Mouse (Mus musculus) bone marrow macrophage, adult 2 months (primary cell): ENCODE measurements at regions not wholly inside any gene's neighbourhood (a gene's known extent, or its start where the extent isn't known, plus 50 kb on each side); places are given as distances from the start of the nearest gene placed in this dataset.
A peak's percentile ranks its signal among the peaks of the same experiment; 100 is the strongest.

ENCODE experiments used
- H3K27ac ChIP-seq: 2 replicates; pipeline ENCODE4 v1.5.1; 2012; ENCODE audit warnings: low read depth, low read length; ENCODE audit not compliant: insufficient read depth
- H3K4me1 ChIP-seq: 2 replicates; pipeline ENCODE4 v1.6.1; 2012; ENCODE audit warnings: low read length; ENCODE audit not compliant: control insufficient read depth, insufficient read depth
- H3K4me3 ChIP-seq: 2 replicates; pipeline ENCODE4 v1.5.1; 2012; ENCODE audit warnings: mild to moderate bottlenecking, low read length, moderate library complexity; ENCODE audit not compliant: insufficient read depth
- CTCF ChIP-seq: IDR thresholded peaks from 2 replicates; pipeline ENCODE4 v1.5.1; 2012; ENCODE audit warnings: low read depth, mild to moderate bottlenecking, low read length, moderate library complexity
- POLR2A ChIP-seq: IDR thresholded peaks from 2 replicates; pipeline ENCODE4 v1.6.1; 2012; ENCODE audit warnings: mild to moderate bottlenecking, low read depth, low read length, borderline replicate concordance

GRCm38 (mm10) chr1:73836680-73837079 lies 287.6 kb downstream of the Tns1 start:
- no peaks in the 10 kb centered on the region for H3K4me1 ChIP-seq
- H3K4me3 ChIP-seq = no peak overlapping the region
- no peak overlapping the region for H3K27ac ChIP-seq
- TF ChIP-seq POLR2A (no peak), CTCF (no peak)

GRCm38 (mm10) chr1:73834566-73834965 lies 289.7 kb downstream of the Tns1 start:
- TF ChIP-seq POLR2A (no peak), CTCF (no peak)
- no peaks in the 10 kb centered on the region for H3K4me1 ChIP-seq

GRCm38 (mm10) chr1:73830486-73831132 lies 293.6 kb downstream of the Tns1 start:
- H3K4me1 ChIP-seq = no peaks in the 10 kb centered on the region
- TF ChIP-seq POLR2A = no peak
- TF ChIP-seq CTCF = no peak
- H3K4me3 ChIP-seq = no peak overlapping the region
- H3K27ac ChIP-seq = no peak overlapping the region

More at GRCm38 (mm10) chr1:73834566-73834965, 289.7 kb downstream of the Tns1 start:
- H3K27ac ChIP-seq = no peak overlapping the region
- no peak overlapping the region for H3K4me3 ChIP-seq

GRCm38 (mm10) chr1:73828996-73829395 lies 295.3 kb downstream of the Tns1 start:
- TF ChIP-seq POLR2A (no peak), CTCF (no peak)
- H3K4me3 ChIP-seq = no peak overlapping the region
- no peak overlapping the region for H3K27ac ChIP-seq
- no peaks in the 10 kb centered on the region for H3K4me1 ChIP-seq

- Histone ChIP-seq H3K4me3 (no peak overlapping the region), H3K4me1 (no peaks in the 10 kb centered on the region), H3K27ac (no peak overlapping the region)
- peak; percentile 95 for TF ChIP-seq CTCF
- TF ChIP-seq POLR2A = no peak
These were observed 297.9 kb downstream of the Tns1 start for GRCm38 (mm10) chr1:73826243-73826930.

- TF ChIP-seq CTCF = no peak
- no peak for TF ChIP-seq POLR2A
- Histone ChIP-seq H3K4me3 (no peak overlapping the region), H3K27ac (no peak overlapping the region), H3K4me1 (no peaks in the 10 kb centered on the region)
These were observed 299.7 kb downstream of the Tns1 start for GRCm38 (mm10) chr1:73824406-73825184.

- TF ChIP-seq POLR2A (no peak), CTCF (no peak)
- Histone ChIP-seq H3K27ac (no peak overlapping the region), H3K4me3 (no peak overlapping the region), H3K4me1 (no peaks in the 10 kb centered on the region)
These were observed 300.5 kb downstream of the Tns1 start for GRCm38 (mm10) chr1:73823726-73824125.

- Histone ChIP-seq H3K4me1 (no peaks in the 10 kb centered on the region), H3K27ac (no peak overlapping the region), H3K4me3 (no peak overlapping the region)
- TF ChIP-seq CTCF (no peak), POLR2A (no peak)
These were observed 301.6 kb downstream of the Tns1 start for GRCm38 (mm10) chr1:73822616-73823015.

GRCm38 (mm10) chr1:73820701-73821100 lies 303.5 kb downstream of the Tns1 start:
- no peaks in the 10 kb centered on the region for H3K4me1 ChIP-seq
- TF ChIP-seq CTCF (no peak), POLR2A (no peak)
- H3K27ac ChIP-seq = no peak overlapping the region
- H3K4me3 ChIP-seq = no peak overlapping the region

GRCm38 (mm10) chr1:73807206-73807605 lies 317.0 kb downstream of the Tns1 start:
- no peak overlapping the region for H3K27ac ChIP-seq
- no peaks in the 10 kb centered on the region for H3K4me1 ChIP-seq
- no peak overlapping the region for H3K4me3 ChIP-seq
- TF ChIP-seq CTCF = no peak
- no peak for TF ChIP-seq POLR2A
